Mouse (Mus musculus) MEL (cell line): ENCODE data around the gene Kremen2.

Experiments used
- CTCF ChIP-seq, 3 experiments: IDR thresholded peaks in 2 of 3; conservative IDR thresholded peaks in 1 of 3; 2 replicates each; pipeline ENCODE4 v1.5.1; 2011 to 2012; ENCODE audit warnings: low read length in 3 of 3, low read depth in 2 of 3, mild to moderate bottlenecking in 2 of 3, improper control_type of control experiment in 1 of 3, inconsistent platforms in 1 of 3, mixed read lengths in 1 of 3, moderate library complexity in 1 of 3; ENCODE audit not compliant: control insufficient read depth in 1 of 3, insufficient read depth in 1 of 3, poor library complexity in 1 of 3, severe bottlenecking in 1 of 3
- GATA1 ChIP-seq: IDR thresholded peaks from 2 replicates; pipeline ENCODE4 v1.6.1; 2011; ENCODE audit warnings: low read depth, low read length, improper control_type of control experiment
- RCOR1 ChIP-seq: IDR thresholded peaks from 2 replicates; pipeline ENCODE4 v1.6.1; 2012; ENCODE audit warnings: low read depth, mild to moderate bottlenecking, inconsistent platforms, low read length, improper control_type of control experiment
- SMC3 ChIP-seq: IDR thresholded peaks from 2 replicates; pipeline ENCODE4 v1.6.1; 2011; ENCODE audit warnings: low read depth, low read length, improper control_type of control experiment
- TBP ChIP-seq: IDR thresholded peaks from 2 replicates; pipeline ENCODE4 v1.8.0; 2011; ENCODE audit warnings: low read depth, low read length, improper control_type of control experiment
- ZC3H11A ChIP-seq: IDR thresholded peaks from 2 replicates; pipeline ENCODE4 v1.6.1; 2012; ENCODE audit warnings: low read depth, mild to moderate bottlenecking, inconsistent platforms, low read length, improper control_type of control experiment
- ZKSCAN1 ChIP-seq: IDR thresholded peaks from 2 replicates; pipeline ENCODE4 v1.6.1; 2012; ENCODE audit warnings: low read depth, mild to moderate bottlenecking, inconsistent platforms, low read length, improper control_type of control experiment, moderate library complexity
- ZNF384 ChIP-seq: IDR thresholded peaks from 2 replicates; pipeline ENCODE4 v1.6.1; 2012; ENCODE audit warnings: low read depth, mild to moderate bottlenecking, inconsistent platforms, low read length, improper control_type of control experiment

GRCm38 (mm10) chr17:23705525-23706104 is 40.0 kb downstream of the Kremen2 start:
- TF ChIP-seq CTCF (IDR thresholded peaks at IDR 0.05 in 2 of 3, conservative IDR thresholded peaks at IDR 0.05 in 1 of 3; ENCODE audit: control insufficient read depth in 1 of 3, insufficient read depth in 1 of 3, low read depth in 2 of 3, low read length in 3 of 3, poor library complexity in 1 of 3, severe bottlenecking in 1 of 3) (no peak), RCOR1 (no peak), TBP (no peak), SMC3 (no peak), ZKSCAN1 (no peak), ZC3H11A (no peak), ZNF384 (no peak), GATA1 (no peak)
